Mouse (Mus musculus) retina, adult 2 months (tissue): ENCODE data around the gene Pex6.

ENCODE experiments used
- DNase-seq: peaks from one replicate; pipeline ENCODE4 v3.0.0-alpha.2; 2012; ENCODE audit warnings: low read depth, low spot score

Gene Pex6

GRCm38 (mm10) chr17:46699912-46700311, 11.4 kb upstream of the Pex6 start:
- no peak for DNase-seq

- no peak for DNase-seq
Measured at GRCm38 (mm10) chr17:46701489-46701888, 9.8 kb upstream of the Pex6 start.

GRCm38 (mm10) chr17:46702100-46702499, 9.2 kb upstream of the Pex6 start:
- no peak for DNase-seq

- no peak for DNase-seq
Measured at GRCm38 (mm10) chr17:46702506-46702905, 8.8 kb upstream of the Pex6 start.

GRCm38 (mm10) chr17:46703971-46704886, 7.0 kb upstream of the Pex6 start:
- DNase-seq, result no peak

GRCm38 (mm10) chr17:46704887-46705835, 6.1 kb upstream of the Pex6 start, which contains the start of gene Ppp2r5d:
Ppp2r5d (minus strand) TSS chr17:46705111.
- peak; percentile 90 for DNase-seq

- DNase-seq, result no peak
Measured at GRCm38 (mm10) chr17:46706375-46707089, 4.7 kb upstream of the Pex6 start.

GRCm38 (mm10) chr17:46711612-46712271, 479 bp downstream of the Pex6 start:
- DNase-seq, result no peak

GRCm38 (mm10) chr17:46712442-46712841, 1.2 kb downstream of the Pex6 start:
- no peak for DNase-seq

- no peak for DNase-seq
Measured at GRCm38 (mm10) chr17:46713849-46714248, 2.6 kb downstream of the Pex6 start.

- no peak for DNase-seq
Measured at GRCm38 (mm10) chr17:46714756-46715481, 3.7 kb downstream of the Pex6 start.

GRCm38 (mm10) chr17:46721077-46721476, 9.8 kb downstream of the Pex6 start:
- DNase-seq, result no peak

GRCm38 (mm10) chr17:46724477-46725084, 13.3 kb downstream of the Pex6 start:
- no peak for DNase-seq

- DNase-seq, result no peak
Measured at GRCm38 (mm10) chr17:46725273-46725672, 14.0 kb downstream of the Pex6 start.

GRCm38 (mm10) chr17:46725731-46726645, 14.7 kb downstream of the Pex6 start:
- DNase-seq, result no peak

- no peak for DNase-seq
Measured at GRCm38 (mm10) chr17:46727271-46727670, 16.0 kb downstream of the Pex6 start.

- DNase-seq, result no peak
Measured at GRCm38 (mm10) chr17:46728021-46728420, 16.8 kb downstream of the Pex6 start.

GRCm38 (mm10) chr17:46728496-46728895, 17.2 kb downstream of the Pex6 start:
- no peak for DNase-seq

GRCm38 (mm10) chr17:46728904-46729318, 17.6 kb downstream of the Pex6 start, which contains the start of gene Gnmt:
Gnmt (minus strand) TSS chr17:46729168.
- no peak for DNase-seq
